Mouse (Mus musculus) heart, postnatal 25 days (tissue): ENCODE data around the gene Arhgef10l. TPM values are rescaled to one million over a fixed set of nuclear protein-coding genes. Genes with fewer than 3 reads are reported as not detected.
A peak's percentile ranks its signal among the peaks of the same experiment; 100 is the strongest.
"Not testable (repeated sequence)": the region's sequence is repeated elsewhere in the genome, so short reads cannot be mapped to it uniquely, and the experiment has no call there.

Source experiments
- DNase-seq: peaks from one replicate; pipeline ENCODE4 v3.0.0; 2022; ENCODE audit warnings: low spot score
- intact Hi-C: fragments of 180-260 bp; cut with DNase I; formaldehyde crosslinking; loops from one replicate; pipeline ENCODE4 v1.15.1; 2025
- total RNA-seq, 2 experiments: library from RNA; stranded (reverse); gene quantifications; 2 replicates each; pipeline ENCODE4 v1.2.3; 2021

Arhgef10l gene
- total RNA-seq, 2 experiments from 2014 or later = 62.4 to 63.9 TPM

DNA sequence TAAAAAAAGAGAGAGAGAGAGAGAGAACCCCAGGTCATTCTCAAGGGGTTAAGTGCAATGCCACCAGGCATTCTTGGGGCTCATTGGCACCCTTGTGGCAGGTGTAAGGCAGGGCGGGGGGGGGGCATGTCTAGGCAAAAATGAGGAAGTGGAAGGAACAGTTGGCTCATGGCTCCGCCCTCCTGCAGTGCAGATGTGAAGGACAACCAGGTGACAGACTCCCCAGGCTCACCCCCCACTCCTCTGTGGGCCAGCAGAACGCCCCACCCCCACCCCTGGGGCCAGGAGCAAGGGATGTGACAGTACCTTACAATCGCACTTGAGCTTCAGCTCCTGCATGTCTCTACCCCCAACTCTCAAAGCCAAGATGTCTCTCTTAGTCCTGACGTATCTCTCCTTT is 79.3 kb downstream of the Arhgef10l start:
- DNase-seq = no peak
- intact Hi-C loops = no loop called here

DNA sequence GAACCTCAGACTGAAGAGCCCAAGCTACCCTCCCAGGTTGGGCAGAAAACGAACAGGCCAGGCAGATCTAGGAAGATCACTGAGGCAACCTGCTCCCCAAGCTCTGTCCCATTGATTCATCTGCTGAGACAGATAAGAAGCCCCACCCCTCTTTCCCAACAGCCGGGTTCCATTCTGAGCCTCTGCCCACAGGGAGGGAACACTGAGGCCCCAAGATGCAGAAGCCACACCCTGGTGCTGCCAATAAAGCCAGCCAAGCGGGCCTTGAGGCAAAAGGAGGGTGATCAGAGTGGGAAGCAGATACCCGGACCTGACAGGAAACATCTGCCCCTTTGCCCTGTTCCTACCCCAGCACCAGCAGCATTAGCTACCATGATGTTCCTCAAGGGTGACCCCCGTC is 81.6 kb downstream of the Arhgef10l start:
- no peak for DNase-seq
- intact Hi-C loops = loop anchor here (5.0 kb wide), 1 partner anchor 33 kb away; no protein-coding TSS in a partner anchor

DNA sequence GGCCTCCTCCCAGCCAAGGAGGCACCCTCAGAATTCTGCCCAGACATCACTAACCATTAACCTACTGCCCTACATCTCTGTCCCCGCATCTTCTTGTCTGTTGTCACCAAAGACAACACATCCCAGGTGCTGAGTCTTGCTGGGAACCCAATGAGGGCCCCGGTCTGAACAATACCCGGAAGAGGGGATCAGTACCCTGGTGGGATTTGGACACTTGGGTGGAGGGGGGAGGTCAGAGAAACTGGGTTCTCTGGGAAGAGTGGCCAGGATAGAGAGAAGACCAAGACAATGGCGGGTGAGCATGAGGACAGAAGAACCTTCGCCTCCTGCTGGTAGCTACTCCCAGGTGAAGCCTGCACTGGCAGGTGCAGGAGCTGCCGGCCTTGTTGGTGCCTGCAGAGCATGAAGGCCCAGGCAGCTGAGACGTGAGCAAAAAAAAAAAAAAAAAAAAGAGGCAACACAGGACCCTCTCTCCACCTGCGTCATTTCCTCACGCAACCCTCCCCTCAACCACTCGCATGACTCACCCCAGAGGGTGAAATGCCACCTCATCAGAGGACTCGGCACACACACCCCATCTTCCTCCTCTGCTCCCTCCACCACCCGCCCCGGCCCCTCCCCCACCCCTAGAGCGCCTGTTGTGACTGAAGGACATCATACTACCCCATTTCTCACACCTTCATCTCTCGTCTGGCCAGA is 83.3 kb downstream of the Arhgef10l start:
- no peak for DNase-seq
- intact Hi-C loops = loop anchor here (5.0 kb wide), 1 partner anchor 35 kb away; no protein-coding TSS in a partner anchor

DNA sequence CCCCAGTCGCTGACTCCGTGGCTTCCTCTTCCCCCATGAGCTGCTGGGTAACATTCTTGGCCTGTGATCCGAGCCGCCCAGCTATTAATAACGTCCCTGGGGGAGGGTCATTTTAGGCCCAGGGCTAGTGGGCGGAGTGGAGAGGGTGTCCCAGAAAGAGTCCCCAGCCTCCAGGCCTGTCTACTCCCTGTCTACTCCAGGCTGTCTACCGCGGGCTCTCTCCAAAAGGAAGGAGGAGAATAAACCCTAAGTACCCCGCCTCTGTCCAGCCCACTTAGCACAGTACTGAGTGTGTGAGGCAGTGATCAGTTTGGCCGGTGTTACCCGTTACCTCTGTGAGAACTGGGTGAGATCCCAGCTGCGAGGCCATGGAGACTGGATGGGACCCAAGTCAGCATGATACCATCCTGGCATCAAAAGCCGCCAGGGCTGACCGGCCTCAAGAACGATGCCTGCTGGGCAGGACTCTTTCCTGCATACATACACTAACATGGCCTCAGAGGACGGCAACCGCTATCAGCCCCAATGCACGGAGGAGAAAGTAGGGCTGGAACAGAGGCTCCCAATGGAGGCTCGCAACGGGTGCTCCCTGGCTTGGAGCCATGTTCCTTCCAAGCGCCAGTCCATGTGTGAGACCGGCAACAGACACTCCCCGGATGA is 84.0 kb downstream of the Arhgef10l start:
- intact Hi-C loops = loop anchor here (5.0 kb wide), 1 partner anchor 35 kb away; no protein-coding TSS in a partner anchor
- peak; percentile 64 for DNase-seq

DNA sequence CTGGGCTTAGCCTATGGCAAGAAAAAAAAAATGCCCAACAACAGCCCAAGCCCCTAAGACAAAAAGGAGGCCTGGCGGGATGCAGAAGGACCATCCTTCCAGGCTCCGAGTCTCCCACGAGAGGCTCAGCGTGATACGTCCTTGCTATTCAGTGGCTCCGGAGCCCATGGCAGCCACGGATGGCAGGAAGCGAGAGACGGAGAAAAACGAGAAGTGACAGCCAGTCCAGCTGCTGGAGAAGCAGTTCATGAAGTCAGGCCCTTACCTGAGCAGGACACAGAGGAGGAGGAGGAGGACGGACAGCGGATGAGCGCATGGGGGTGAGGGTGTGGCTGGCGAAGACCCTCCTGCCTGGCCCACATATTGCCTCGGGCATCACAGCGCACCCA is 84.5 kb downstream of the Arhgef10l start:
- DNase-seq = no peak
- intact Hi-C loops = loop anchor here (5.0 kb wide), 1 partner anchor 36 kb away; no protein-coding TSS in a partner anchor

DNA sequence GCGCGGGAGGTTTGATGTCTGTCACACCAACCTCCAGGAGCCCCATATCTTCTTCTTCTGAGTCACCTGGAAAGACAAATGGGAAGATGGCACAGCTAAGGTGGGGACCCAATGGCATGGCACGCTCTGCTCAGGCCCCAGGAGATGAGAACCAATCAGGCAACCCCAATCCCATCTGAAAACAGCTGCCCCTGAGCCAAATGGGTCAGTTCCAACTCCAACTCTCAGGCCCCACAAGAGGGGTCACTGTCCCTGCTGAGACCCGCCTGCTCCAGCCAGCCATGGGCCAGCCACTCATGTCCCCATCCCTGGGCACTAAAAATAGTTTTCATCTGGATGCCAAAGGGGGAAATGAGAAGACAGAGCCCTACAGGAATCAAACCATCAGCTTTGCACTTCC is 84.9 kb downstream of the Arhgef10l start:
- no peak for DNase-seq
- intact Hi-C loops = loop anchor here (5.0 kb wide), 1 partner anchor 36 kb away; no protein-coding TSS in a partner anchor

DNA sequence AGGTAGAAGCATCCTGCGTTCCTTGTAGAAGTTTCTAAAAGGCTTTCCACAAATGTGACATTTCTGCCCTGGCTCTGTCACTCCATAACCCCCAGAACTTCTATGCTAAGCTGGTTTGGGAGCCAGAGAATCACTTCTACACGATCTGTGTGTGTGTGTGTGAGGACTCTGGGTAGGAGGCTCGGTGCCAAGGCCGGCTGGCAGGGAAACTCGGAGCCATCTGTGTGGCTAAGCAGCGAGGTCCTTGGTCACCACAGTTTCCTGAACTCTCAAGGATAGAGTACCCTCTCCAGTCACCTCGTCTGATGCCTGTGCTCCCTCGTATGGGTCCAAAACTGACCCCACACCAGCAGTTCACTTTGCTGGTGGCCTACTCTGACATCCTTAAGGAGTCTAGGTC is 86.2 kb downstream of the Arhgef10l start:
- intact Hi-C loops = no loop called here
- DNase-seq = no peak

DNA sequence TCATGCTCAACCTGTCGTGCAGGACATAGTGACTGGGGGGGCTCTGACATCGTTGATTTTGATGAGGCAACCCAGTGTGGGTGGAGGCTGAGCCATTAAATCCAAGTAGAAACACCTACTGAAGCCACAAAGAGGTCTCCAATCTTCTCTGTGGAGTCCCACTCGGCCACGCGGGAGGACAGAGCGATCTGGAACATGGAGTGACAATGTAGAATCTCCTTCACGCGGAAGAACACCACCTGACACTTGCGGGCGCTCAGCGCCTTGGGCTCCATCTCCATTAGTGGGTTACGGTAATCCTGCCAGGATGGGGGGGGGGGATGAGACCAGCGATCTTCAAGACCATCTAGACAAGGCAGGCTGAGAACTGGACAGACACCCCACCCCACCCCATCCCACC is 86.7 kb downstream of the Arhgef10l start:
- intact Hi-C loops = no loop called here
- no peak for DNase-seq

DNA sequence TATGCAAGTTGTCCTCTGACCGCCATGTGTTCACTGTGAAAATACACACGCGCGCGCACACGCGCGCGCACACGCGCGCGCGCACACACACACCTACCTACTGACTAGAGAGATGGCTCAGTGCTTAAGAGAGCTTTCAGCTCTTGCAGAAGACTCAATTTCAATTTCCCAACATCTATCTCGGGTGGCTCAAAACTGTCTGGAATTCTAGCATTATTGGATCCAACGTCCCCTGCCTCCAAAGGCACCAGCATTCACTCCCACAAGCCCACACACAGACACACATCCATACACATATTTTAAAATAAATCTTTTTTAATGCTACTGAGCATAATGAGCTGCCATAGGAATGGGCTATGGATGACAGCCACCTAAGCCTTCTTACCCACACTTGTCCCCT is 89.2 kb downstream of the Arhgef10l start:
- intact Hi-C loops = no loop called here
- no peak for DNase-seq

DNA sequence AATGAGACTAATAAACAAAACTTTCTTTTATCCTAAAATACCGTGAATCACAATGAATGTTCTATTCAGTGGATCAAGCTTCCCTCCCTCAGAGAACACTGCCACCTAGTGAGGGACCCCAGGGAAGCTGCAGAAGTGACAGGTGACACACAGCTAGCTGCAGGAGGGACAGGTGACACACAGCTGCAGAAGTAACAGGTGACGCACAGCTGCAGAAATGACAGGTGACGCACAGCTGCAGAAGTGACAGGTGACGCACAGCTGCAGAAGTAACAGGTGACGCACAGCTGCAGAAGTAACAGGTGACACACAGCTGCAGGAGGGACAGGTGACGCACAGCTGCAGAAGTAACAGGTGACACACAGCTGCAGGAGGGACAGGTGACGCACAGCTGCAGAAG is 90.9 kb downstream of the Arhgef10l start:
- intact Hi-C loops, DNase-seq: not testable (repeated sequence)

DNA sequence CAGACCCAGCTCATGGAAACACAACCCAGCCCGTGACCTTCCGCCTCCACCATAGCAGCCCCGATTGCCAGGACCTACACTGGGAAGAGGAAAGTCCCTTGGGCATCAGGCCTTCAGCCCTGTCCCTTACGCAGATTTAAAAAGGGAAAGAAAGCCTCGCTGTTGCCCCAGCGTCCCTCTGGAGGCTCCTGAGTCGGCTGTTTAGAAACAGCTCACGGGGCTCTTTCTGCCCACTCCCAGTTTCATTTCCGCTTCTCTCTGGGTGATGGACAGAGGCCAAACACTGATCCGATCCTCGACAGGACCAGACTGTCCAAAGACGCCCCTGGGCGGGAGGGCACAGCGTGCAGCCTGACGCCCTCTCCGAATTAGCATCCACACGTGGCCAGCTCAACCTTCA is 93.4 kb downstream of the Arhgef10l start:
- no peak for DNase-seq

DNA sequence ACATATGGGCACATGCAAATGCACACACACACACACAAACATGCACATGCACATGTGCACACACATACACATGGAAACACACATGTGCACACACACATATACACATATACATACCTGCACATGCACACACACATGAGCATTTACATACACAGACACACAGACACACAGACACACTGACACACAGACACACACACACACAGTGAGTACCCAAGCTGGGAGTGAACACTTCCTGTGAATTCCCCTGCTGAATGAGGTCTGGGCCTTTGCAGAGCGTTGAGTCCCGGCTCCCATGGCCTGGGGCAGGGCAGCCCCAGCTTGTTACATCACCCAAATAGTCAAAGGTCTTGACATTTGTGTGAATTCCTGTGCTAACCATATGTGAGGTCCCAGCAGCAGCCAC is 96.4 kb downstream of the Arhgef10l start:
- no peak for DNase-seq
- intact Hi-C loops = no loop called here

More for the DNA sequence above, 93.4 kb downstream of the Arhgef10l start:
- intact Hi-C loops = no loop called here

DNA sequence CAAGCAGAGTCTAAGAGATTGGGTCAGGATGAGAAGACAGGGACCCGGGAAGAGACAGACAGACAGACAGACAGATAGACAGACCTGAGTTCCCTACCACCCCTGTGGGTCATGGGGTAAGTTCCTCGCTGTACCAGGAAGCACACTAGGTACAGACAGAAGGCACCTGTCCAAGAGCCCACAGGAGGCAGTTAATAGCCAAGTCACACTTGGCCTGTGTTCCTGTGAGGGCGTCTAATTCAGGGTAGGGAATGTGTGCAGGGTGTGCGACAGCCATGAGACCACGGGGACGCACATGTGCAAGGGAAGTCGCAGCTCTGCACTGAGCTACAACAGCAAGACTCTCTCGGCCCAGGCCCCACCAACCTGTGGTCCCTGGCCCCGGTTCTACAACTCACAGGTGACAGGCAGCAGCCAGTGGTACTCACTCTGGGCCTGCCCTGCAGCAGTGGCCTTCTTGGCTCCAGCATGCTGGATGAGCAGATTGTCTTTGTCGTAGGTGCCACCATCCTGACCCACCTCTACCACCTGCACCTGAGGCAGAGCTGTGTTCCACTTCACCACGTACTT is 97.8 kb downstream of the Arhgef10l start:
- no peak for DNase-seq
- intact Hi-C loops = no loop called here

DNA sequence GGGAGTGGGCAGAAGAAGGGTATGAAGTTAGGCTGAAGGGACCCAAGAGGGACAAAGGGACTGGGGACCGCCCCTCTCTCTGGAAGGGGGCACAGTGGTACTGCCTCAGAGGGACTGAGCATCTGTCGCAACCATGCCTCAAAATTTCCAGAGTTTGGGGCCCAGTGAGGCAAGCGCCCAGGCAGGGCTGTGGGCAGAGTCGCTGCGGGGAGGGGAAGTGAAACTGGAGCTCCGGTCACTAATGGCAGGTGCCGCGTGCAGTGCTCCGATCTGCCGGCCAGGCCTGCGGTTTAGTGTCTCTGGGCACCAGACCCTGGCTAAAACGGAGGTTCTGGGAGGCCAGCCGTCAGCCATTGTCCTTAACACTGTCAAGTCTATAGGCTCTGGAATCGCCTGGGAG is 99.0 kb downstream of the Arhgef10l start:
- peak; percentile 34 for DNase-seq
- intact Hi-C loops = no loop called here

DNA sequence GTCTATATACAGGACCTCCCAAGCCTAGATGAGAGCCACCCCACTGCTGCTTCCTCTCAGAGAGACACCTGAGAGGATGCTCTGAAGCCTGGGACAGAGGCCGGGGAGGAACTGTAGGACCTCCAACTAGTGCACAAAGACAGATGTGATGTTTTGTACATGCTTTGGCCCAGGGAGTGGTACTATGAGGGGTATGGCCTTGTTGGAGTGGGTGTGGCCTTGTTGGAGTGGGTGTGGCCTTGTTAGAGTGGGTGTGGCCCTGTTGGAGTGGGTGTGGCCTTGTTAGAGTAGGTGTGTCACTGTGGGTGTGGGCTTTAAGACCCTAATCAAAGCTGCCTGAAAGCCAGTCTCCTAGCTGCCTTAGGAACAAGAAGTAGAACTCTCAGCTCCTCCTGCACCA is 101.4 kb downstream of the Arhgef10l start:
- intact Hi-C loops, DNase-seq: not testable (repeated sequence)

DNA sequence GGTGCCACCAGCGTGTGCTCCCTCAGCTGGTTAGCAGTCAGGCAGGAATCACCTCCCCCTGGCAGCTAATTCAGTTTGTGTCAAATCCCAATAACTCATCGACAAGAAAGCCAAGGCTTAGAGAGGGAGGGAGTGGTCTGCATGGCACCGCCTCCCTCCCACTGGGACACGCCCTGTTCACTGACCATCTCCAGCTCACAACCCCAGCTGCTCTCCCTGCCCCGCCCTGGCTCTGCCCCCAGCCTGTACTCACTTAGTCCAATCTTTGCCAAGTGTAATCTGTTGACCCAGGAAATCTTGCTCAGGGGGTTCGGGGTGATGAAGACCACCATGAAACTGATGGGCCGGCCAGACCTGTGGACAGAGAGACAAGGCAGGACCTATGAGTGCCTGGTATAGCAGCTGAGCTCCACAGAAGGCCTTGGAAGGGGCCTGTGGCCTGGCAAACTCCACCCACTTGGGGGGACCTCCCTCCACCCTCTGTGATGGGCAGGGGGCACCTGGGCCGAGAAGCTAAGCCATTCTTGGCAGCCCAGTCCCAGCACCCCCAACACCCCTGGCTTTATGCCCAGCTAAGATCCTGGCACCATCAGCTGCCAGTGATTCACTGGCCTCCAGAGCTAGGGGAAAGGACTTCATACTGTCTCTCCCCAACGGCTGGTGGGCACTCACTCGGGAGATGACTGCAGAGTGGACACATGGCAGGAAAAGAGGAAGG is 103.2 kb downstream of the Arhgef10l start:
- DNase-seq = no peak

DNA sequence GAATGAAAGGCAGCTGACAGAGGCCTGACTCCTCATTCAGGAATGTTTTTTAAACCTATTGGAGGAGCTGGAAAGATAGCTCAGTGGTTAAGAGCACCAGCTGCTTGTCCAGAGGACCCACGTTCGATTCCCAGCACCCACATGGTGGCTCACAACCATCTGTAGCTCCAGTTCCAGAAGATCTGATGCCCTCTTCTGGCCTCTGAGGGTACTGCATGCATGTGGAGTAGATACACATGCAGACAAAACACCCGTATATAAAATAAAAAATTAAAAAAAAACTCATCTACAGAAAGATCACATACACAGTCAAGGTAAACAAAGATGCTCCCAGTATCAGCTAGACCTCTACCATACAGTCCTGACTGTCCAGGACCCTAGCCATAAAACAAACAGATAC is 104.1 kb downstream of the Arhgef10l start:
- intact Hi-C loops = no loop called here

More for the DNA sequence above, 103.2 kb downstream of the Arhgef10l start:
- intact Hi-C loops = no loop called here

DNA sequence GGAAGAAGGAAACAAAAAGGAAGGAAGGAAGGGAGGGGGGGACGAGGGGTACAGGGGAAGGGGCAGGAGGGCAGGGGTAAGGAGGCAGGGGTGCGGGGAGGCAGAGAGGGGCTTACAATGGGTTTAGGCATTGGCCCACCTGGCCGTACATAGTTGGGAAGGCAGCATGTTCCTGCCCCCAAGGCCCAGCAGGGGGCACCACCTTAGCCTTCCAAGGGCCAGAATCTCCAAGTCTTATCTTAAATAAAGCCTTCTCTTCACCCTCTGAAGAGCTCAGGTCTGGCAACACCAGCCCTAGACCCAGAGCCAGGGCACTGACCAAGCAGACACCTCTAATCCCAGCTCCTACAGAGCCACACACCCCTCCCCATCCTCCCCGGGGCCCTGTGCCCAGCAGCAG is 106.0 kb downstream of the Arhgef10l start:
- DNase-seq = no peak
- intact Hi-C loops = no loop called here

More for the DNA sequence above, 104.1 kb downstream of the Arhgef10l start:
- no peak for DNase-seq

DNA sequence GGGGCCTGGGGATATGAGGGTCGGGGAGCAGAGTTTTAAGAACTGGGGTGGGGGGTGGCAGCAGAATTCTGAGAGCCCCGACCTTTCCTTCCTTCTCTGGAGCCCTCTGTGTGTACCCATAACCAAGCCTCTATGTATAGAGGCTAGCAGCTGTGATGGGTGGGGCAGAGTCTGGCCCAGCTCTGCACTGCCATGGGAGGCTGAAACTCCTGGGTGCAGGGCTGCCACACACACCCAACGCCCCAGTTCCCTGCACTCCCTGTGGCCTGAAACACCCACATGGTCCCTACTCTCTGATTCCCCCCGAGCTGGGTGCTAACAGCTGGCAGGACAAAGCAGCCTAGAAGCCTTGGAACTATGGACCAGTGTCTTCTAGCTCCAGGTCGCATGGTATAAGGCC is 107.6 kb downstream of the Arhgef10l start:
- intact Hi-C loops = no loop called here

DNA sequence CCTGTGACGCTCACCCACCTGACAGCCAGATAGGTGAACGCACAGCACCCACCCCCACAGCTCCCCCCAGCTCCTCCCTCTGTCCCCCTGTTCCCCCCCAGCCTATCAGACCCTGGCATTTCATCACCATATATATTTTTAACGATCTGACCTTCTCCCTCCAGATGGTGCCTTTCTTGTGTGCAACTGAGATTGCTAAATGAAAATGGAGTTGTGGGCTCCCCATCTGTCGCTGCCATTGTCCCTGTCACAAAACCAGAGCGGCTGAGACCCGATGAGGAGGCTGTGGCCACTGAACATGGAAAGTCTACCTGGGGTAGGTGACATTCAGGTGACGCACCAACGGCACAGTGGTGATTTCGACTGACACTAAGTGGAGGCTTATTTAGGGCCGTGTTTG is 109.3 kb downstream of the Arhgef10l start:
- no peak for DNase-seq
- intact Hi-C loops = no loop called here

More for the DNA sequence above, 107.6 kb downstream of the Arhgef10l start:
- no peak for DNase-seq
